Mouse (Mus musculus) embryonic facial prominence, embryonic 14.5 days (tissue): ENCODE results near the gene Gm21988. TPM values are rescaled to one million over a fixed set of nuclear protein-coding genes. Genes with fewer than 3 reads are reported as not detected.

Source experiments
- ATAC-seq: fragments of 200-750 bp; cut with Nextera tagmentation; 2 replicates; pipeline ENCODE4 v1.8.0; 2017; ENCODE audit warnings: low read depth, moderate number of reproducible peaks, moderate TSS enrichment
- DNase-seq: peaks from one replicate; pipeline ENCODE4 v3.0.0-alpha.2; 2015; ENCODE audit warnings: low spot score
- H3K27ac ChIP-seq: fragments of 300-500 bp; sonication (generic); replicated peaks from 2 replicates; pipeline ENCODE4 v1.5.1; 2014; ENCODE audit warnings: low read depth, mild to moderate bottlenecking, low read length, moderate library complexity
- H3K27me3 ChIP-seq: fragments of 300-500 bp; sonication (generic); replicated peaks from 2 replicates; pipeline ENCODE4 v1.6.1; 2014; ENCODE audit warnings: low read length; ENCODE audit not compliant: control insufficient read depth, insufficient read depth
- H3K36me3 ChIP-seq: fragments of 300-500 bp; sonication (generic); 2 replicates; pipeline ENCODE4 v1.6.1; 2014; ENCODE audit warnings: low read length, mixed read lengths; ENCODE audit not compliant: control insufficient read depth, insufficient read depth
- H3K4me1 ChIP-seq: fragments of 300-500 bp; sonication (generic); 2 replicates; pipeline ENCODE4 v1.6.1; 2014; ENCODE audit warnings: antibody characterized with exemption, low read length; ENCODE audit not compliant: control insufficient read depth, insufficient read depth
- H3K4me2 ChIP-seq: fragments of 300-500 bp; sonication (generic); 2 replicates; pipeline ENCODE4 v1.6.1; 2014; ENCODE audit warnings: low read depth, mild to moderate bottlenecking, low read length, moderate library complexity, mixed read lengths
- H3K4me3 ChIP-seq: fragments of 300-500 bp; sonication (generic); 2 replicates; pipeline ENCODE4 v1.5.1; 2014; ENCODE audit warnings: low read depth, mild to moderate bottlenecking, low read length
- H3K9ac ChIP-seq: fragments of 300-500 bp; sonication (generic); 2 replicates; pipeline ENCODE4 v1.6.1; 2014; ENCODE audit warnings: low read depth, mild to moderate bottlenecking, low read length, moderate library complexity, mixed read lengths
- H3K9me3 ChIP-seq: fragments of 300-500 bp; sonication (generic); 2 replicates; pipeline ENCODE4 v1.6.1; 2016; ENCODE audit warnings: low read length; ENCODE audit not compliant: control insufficient read depth
- WGBS: fragments of 180-500 bp; shearing (Covaris S2); extraction: QIAGEN DNeasy Blood & Tissue Kit; methylation state at CpG from one replicate; pipeline ENCODE4 v1.1.7; 2014; 5-methylcytosine and 5-hydroxymethylcytosine counted together
- polyA plus RNA-seq: library from polyadenylated mRNA; unstranded; fragments of >200 nt; fragmentation: Nextera tagmentation; extraction: Ambion mirVana; gene quantifications from 2 replicates; pipeline ENCODE4 v1.2.1, GENCODE M21; 2014

Gm21988 gene
- polyA plus RNA-seq, 1 experiment from 2014 or later: 12.2 TPM

- Histone ChIP-seq H3K4me2 (no peak overlapping the region), H3K27ac (peak overlapping the region; percentile 30; the same call in 1 of the 2 replicates), H3K4me1 (no peaks in the 10 kb centered on the region), H3K27me3 (no peaks in the 10 kb centered on the region), H3K36me3 (no peaks in the 10 kb centered on the region), H3K9ac (no peak overlapping the region), H3K4me3 (no peak overlapping the region), H3K9me3 (no peaks in the 10 kb centered on the region)
- no peak for ATAC-seq
- 79% methylated on average over 1 of the region's 1 CpGs for WGBS
- no peak for DNase-seq
Observed at GRCm38 (mm10) chr11:70266405-70266804, 26.8 kb upstream of the Gm21988 start.

DNA sequence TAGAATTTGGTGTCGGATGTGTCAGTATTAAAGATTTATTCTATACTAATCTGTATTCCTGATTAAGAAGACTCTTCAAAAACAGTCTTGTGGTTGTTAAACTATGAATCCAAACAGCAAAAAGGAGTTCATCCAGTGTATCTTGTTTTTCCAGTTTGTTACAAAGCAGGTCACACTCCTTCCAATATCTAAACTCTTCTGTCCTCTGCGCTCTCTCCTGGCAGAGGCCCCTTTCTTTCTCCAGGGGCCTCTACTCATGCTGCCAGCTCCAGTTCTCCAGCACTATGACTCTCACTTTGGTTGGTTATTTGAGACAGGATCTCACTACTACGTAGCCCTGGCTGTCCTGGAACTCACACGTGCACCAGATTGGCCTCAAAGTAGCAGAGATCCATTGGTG lies 26.2 kb upstream of the Gm21988 start:
- H3K4me1 ChIP-seq: no peaks in the 10 kb centered on the region
- ATAC-seq: peak; percentile 75

DNA sequence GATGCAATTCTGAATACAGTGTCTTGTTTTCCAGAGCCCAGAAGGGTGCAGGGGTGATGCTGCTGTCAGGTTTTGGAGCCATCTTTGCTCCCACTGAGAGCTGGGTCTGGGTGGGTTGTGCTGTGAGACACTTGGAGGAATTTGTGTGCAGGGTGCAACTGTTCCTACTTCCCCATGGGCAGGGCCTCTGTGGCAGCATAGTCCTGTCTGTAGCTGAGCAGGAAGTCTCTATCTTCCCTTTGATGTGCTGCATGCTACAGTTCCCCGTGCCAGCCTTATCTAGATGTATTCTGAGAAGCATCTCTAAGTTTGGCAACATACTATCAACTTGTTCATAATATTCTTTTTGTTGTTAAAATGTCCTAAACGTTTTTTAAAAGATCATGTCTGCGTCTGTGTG lies 25.6 kb upstream of the Gm21988 start:
- WGBS: 44% methylated on average over 3 of the region's 3 CpGs
- H3K9ac ChIP-seq: 0 out of 2 replicates have a peak overlapping the region, but pooled peaks have one; percentile 14
- ATAC-seq: no peak
- peak overlapping the region; percentile 15; the same call in 1 of the 2 replicates for H3K27ac ChIP-seq
- no peak for DNase-seq
- H3K9me3 ChIP-seq: no peaks in the 10 kb centered on the region
- H3K4me1 ChIP-seq: no peaks in the 10 kb centered on the region
- no peak overlapping the region for H3K4me2 ChIP-seq
- H3K4me3 ChIP-seq: no peak overlapping the region
- no peaks in the 10 kb centered on the region for H3K36me3 ChIP-seq
- no peaks in the 10 kb centered on the region for H3K27me3 ChIP-seq

More for the DNA sequence above, 26.2 kb upstream of the Gm21988 start:
- Histone ChIP-seq H3K27me3 (no peaks in the 10 kb centered on the region), H3K9me3 (no peaks in the 10 kb centered on the region), H3K27ac (peak overlapping the region; percentile 30; the same call in 1 of the 2 replicates), H3K9ac (no peak overlapping the region), H3K36me3 (no peaks in the 10 kb centered on the region), H3K4me2 (no peak overlapping the region), H3K4me3 (no peak overlapping the region)
- 57% methylated on average over 4 of the region's 4 CpGs for WGBS
- DNase-seq: peak; percentile 67

GRCm38 (mm10) chr11:70259035-70259434 lies 19.4 kb upstream of the Gm21988 start:
- no peaks in the 10 kb centered on the region for H3K36me3 ChIP-seq
- ATAC-seq (no peak), DNase-seq (no peak)
- peaks cover 16% of the 10 kb centered on the region for H3K27me3 ChIP-seq
- H3K4me1 ChIP-seq: no peaks in the 10 kb centered on the region
- H3K4me3 ChIP-seq: no peak overlapping the region
- H3K9me3 ChIP-seq: no peaks in the 10 kb centered on the region
- 89% methylated on average over 4 of the region's 4 CpGs for WGBS
- no peak overlapping the region for H3K9ac ChIP-seq
- H3K27ac ChIP-seq: no peak overlapping the region
- H3K4me2 ChIP-seq: no peak overlapping the region

DNA sequence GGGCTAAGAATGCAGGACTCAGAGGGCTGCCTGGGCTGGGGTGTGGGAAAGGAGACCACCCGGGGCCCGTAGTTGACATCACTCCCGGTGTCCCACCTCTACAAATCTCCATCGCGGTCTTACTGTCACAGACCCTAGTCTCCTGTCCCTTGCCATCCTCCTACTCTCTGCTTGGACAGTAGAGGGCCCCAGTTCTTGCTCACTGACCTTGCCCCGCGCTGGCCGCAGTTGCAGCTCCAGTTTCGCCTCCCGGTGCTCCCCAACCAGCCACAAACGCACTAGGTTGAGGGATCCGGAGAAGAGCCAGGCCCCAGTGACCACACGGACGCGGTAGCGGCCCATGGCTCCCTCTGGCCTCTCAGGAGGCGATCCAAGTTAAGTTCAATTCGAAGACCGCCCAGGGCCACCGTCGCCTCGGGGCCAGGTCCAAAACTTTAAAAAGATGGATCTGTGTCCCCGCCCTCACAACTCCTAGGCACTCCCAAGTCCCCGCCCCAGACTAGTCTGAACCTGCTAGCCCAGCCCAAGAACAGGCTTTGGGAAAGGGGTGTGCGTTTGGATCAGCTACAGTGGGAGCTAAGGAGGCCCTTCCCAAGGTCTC lies 15.4 kb upstream of the Gm21988 start, which contains the start of gene Alox12:
Gene Alox12 (minus strand): TSS at position 423 of the 601 bp plus-strand sequence.
- Histone ChIP-seq H3K27ac (no peak within 1 kb of the TSS), H3K9ac (peak within 1 kb of the TSS; percentile 54), H3K4me2 (peak within 1 kb of the TSS; percentile 53), H3K4me1 (no peaks in the 10 kb centered on the region), H3K4me3 (peak within 1 kb of the TSS; percentile 36), H3K27me3 (peaks cover 41% of the 10 kb centered on the region), H3K9me3 (no peaks in the 10 kb centered on the region), H3K36me3 (no peaks in the 10 kb centered on the region)
- DNase-seq (peak; percentile 80), ATAC-seq (peak; percentile 84)
- WGBS: 3% methylated on average over 24 of the region's 25 CpGs

GRCm38 (mm10) chr11:70254337-70254736 lies 14.7 kb upstream of the Gm21988 start:
- 6% methylated on average over 18 of the region's 18 CpGs for WGBS
- peak overlapping the region; percentile 36 for H3K4me3 ChIP-seq
- no peak overlapping the region for H3K27ac ChIP-seq
- no peak for DNase-seq
- ATAC-seq: 0 out of 2 replicates have a peak, but pooled peaks have one; percentile 18
- H3K4me1 ChIP-seq: no peaks in the 10 kb centered on the region
- H3K36me3 ChIP-seq: no peaks in the 10 kb centered on the region
- H3K9me3 ChIP-seq: no peaks in the 10 kb centered on the region
- H3K9ac ChIP-seq: peak overlapping the region; percentile 54; the same call in 1 of the 2 replicates
- peak overlapping the region; percentile 53 for H3K4me2 ChIP-seq
- peaks cover 41% of the 10 kb centered on the region for H3K27me3 ChIP-seq

GRCm38 (mm10) chr11:70251853-70252252 lies 12.2 kb upstream of the Gm21988 start:
- Histone ChIP-seq H3K9ac (no peak overlapping the region), H3K4me1 (no peaks in the 10 kb centered on the region), H3K4me2 (no peak overlapping the region), H3K27ac (no peak overlapping the region), H3K36me3 (no peaks in the 10 kb centered on the region), H3K27me3 (peaks cover 41% of the 10 kb centered on the region), H3K9me3 (no peaks in the 10 kb centered on the region), H3K4me3 (no peak overlapping the region)
- DNase-seq: no peak
- no peak for ATAC-seq
- WGBS: 74% methylated on average over 8 of the region's 8 CpGs

DNA sequence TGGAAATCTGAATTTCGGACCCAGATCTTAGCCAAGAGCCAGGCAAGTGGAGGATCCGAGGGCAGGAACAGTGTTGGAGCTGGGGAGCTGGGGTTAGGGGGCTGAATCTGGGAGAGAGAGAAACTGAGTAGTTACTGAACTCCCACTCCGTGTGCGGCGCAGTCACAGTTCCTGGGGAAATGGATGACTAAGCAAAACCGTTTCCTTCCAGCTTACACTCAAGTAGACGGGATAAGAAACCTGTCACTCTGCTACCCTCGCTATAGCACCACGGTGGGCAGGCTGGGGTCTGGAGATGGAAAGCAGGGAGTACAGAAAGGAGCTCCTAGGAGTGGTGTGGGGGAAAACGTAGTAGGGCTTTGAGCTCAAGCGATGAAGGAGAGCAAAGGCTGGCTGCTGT lies 10.5 kb upstream of the Gm21988 start:
- Histone ChIP-seq H3K4me1 (no peaks in the 10 kb centered on the region), H3K9me3 (no peaks in the 10 kb centered on the region), H3K27me3 (peaks cover 36% of the 10 kb centered on the region), H3K36me3 (no peaks in the 10 kb centered on the region), H3K4me2 (no peak overlapping the region), H3K9ac (no peak overlapping the region), H3K4me3 (no peak overlapping the region), H3K27ac (no peak overlapping the region)
- no peak for ATAC-seq
- WGBS: 65% methylated on average over 11 of the region's 11 CpGs
- no peak for DNase-seq
